Mouse (Mus musculus) cerebellum, adult 2 months (tissue): ENCODE results near the gene Cma1.

Experiments
- CTCF ChIP-seq: fragments of 200-500 bp; IDR thresholded peaks from 2 replicates; pipeline ENCODE4 v1.5.1; 2011; ENCODE audit warnings: low read depth, mild to moderate bottlenecking, control low read depth, low read length, moderate library complexity, borderline replicate concordance; ENCODE audit not compliant: insufficient read depth
- POLR2A ChIP-seq: fragments of 200-500 bp; IDR thresholded peaks from 2 replicates; pipeline ENCODE4 v1.6.1; 2011; ENCODE audit warnings: low read length, control low read depth, borderline replicate concordance; ENCODE audit not compliant: insufficient read depth

DNA sequence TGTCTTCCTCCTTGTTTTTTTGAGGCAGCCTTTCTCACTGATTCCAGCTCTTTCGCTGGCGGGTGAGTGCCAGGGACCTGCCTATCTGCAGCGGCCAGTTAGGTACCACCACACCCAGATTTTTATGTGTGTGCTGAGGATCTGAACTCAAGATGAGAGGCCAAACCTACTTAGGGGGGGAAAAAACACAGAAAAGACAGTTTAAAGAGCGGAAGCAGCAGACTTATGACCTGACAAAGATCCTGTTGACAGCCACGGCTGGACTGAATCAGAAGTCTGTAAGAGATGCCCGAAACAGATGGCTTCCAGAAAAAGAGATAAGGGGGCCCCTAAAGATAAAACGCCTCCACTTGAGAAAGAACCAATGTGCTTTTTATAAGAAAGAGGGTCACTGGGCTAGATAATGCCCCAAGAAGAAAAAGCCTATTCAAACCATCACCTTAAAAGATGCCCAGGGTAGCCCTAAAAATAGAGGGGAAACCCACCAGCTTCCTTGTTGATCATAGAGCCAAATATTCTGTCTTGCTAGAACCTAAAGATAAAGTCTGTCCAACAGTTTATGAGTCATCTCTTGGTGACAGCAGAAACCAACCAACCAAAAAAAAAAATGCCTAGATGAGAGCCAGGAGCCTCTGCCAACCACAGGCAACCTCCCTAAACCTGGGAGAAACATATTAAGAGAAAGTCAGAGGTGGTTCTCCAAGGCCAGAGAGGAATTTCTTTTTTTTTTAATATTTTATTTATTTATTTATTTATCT, 21.8 kb downstream of the Cma1 start:
- TF ChIP-seq CTCF (no peak), POLR2A (no peak)
